Mouse (Mus musculus) embryonic facial prominence, embryonic 12.5 days (tissue): ENCODE measurements around the gene Ddx6. TPM values are rescaled to one million over a fixed set of nuclear protein-coding genes. Genes with fewer than 3 reads are reported as not detected.
"Not testable (repeated sequence)": the region's sequence is repeated elsewhere in the genome, so short reads cannot be mapped to it uniquely, and the experiment has no call there.

Experiments
- ATAC-seq: fragments of 200-750 bp; cut with Nextera tagmentation; 2 replicates; pipeline ENCODE4 v1.8.0; 2017; ENCODE audit not compliant: insufficient number of reproducible peaks, insufficient read depth, low FRiP score, low TSS enrichment
- H3K27ac ChIP-seq: fragments of 300-500 bp; sonication (generic); 2 replicates; pipeline ENCODE4 v1.5.1; 2016; ENCODE audit warnings: mild to moderate bottlenecking
- H3K27me3 ChIP-seq: fragments of 300-500 bp; sonication (generic); 2 replicates; pipeline ENCODE4 v1.6.1; 2016; ENCODE audit warnings: mild to moderate bottlenecking, moderate library complexity
- H3K36me3 ChIP-seq: fragments of 300-500 bp; sonication (generic); 2 replicates; pipeline ENCODE4 v1.6.1; 2016; ENCODE audit warnings: mild to moderate bottlenecking
- H3K4me1 ChIP-seq: fragments of 300-500 bp; sonication (generic); 2 replicates; pipeline ENCODE4 v1.6.1; 2016
- H3K4me2 ChIP-seq: fragments of 300-500 bp; sonication (generic); replicated peaks from 2 replicates; pipeline ENCODE4 v1.6.1; 2016; ENCODE audit warnings: mild to moderate bottlenecking, moderate library complexity
- H3K4me3 ChIP-seq: fragments of 300-500 bp; sonication (generic); 2 replicates; pipeline ENCODE4 v1.5.1; 2016; ENCODE audit warnings: mild to moderate bottlenecking
- H3K9ac ChIP-seq: fragments of 300-500 bp; sonication (generic); 2 replicates; pipeline ENCODE4 v1.6.1; 2016; ENCODE audit warnings: mild to moderate bottlenecking, moderate library complexity
- H3K9me3 ChIP-seq: fragments of 300-500 bp; sonication (generic); 2 replicates; pipeline ENCODE4 v1.6.1; 2016; ENCODE audit warnings: mild to moderate bottlenecking, moderate library complexity
- WGBS: fragments of 180-500 bp; shearing (Covaris S2); methylation state at CpG from one replicate; pipeline ENCODE4 v1.1.7; 2016; 5-methylcytosine and 5-hydroxymethylcytosine counted together
- polyA plus RNA-seq: library from polyadenylated mRNA; unstranded; fragments of >200 nt; fragmentation: Nextera tagmentation; extraction: Ambion mirVana; gene quantifications from 2 replicates; pipeline ENCODE4 v1.2.1, GENCODE M21; 2016

The Ddx6 gene
- polyA plus RNA-seq, 1 experiment from 2014 or later = 28.8 TPM

DNA sequence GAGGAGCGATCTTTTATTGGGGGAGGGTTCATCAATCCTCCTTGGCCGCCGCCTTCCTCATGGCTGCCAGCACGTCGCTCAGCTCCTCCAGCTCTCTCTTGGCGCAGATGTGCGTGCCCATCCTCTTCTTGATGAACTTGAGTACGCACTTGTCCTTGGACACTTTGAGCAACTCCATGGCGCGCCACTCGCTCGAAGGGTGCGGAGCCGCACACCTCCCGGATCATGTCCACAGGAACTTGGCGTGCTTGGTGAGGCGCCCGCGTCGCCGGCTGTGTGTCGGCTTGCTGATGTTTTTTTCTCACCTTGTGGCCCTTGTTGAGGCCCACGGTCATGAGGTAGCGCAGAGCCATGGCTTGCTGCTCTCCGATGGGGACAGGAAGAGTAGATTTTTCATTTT lies 5.7 kb downstream of the Ddx6 start:
- Histone ChIP-seq H3K4me3 (no peak overlapping the region), H3K36me3 (peaks cover 69% of the 10 kb centered on the region), H3K9ac (no peak overlapping the region), H3K27me3 (no peaks in the 10 kb centered on the region), H3K4me2 (no peak overlapping the region), H3K4me1 (peaks cover 12% of the 10 kb centered on the region), H3K9me3 (no peaks in the 10 kb centered on the region), H3K27ac (no peak overlapping the region)
- 98% methylated on average over 25 of the region's 25 CpGs for WGBS
- no peak for ATAC-seq

DNA sequence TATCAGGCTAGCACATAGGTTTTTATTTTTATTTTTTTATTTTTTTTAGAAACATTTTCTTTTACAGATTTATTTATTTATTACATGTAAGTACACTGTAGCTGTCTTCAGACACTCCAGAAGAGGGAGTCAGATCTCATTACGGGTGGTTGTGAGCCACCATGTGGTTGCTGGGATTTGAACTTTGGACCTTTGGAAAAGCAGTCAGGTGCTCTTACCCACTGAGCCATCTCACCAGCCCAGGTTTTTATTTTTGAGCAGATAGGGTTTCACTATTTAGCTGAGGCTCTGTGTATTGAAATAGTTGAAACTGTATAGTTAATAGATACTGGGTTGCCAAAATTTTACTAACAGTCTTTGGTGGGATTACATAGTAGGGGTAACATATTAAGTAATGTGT lies 8.4 kb downstream of the Ddx6 start:
- H3K9me3 ChIP-seq, ATAC-seq, H3K9ac ChIP-seq, H3K27ac ChIP-seq, H3K4me2 ChIP-seq, H3K27me3 ChIP-seq, H3K4me3 ChIP-seq, H3K4me1 ChIP-seq: not testable (repeated sequence)
- H3K36me3 ChIP-seq = peaks cover 86% of the 10 kb centered on the region
- WGBS = 76% methylated on average over 1 of the region's 1 CpGs

DNA sequence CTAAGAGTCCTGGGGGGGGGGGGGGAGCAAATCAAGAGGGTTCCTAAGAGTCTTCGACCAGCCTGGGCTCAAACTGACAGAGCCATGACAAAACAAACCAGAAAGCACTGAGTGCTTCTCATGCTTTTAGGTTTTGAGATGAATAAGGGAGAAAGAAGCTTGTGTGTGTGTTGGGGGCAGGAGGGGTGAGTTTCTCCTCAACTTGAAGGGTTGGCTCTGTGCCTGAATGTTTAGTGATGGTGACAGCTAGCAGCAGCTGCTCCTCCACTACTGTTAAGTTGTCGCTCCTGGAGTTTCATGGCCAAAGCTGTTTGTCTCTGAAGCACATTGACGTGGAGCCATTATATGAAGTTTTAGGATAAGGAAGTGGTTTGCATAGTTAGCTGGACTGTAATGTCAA lies 16.4 kb downstream of the Ddx6 start:
- no peak overlapping the region for H3K27ac ChIP-seq
- no peaks in the 10 kb centered on the region for H3K9me3 ChIP-seq
- no peak for ATAC-seq
- WGBS = 92% methylated on average over 3 of the region's 3 CpGs
- peaks cover 83% of the 10 kb centered on the region for H3K36me3 ChIP-seq
- no peak overlapping the region for H3K9ac ChIP-seq
- no peak overlapping the region for H3K4me2 ChIP-seq
- no peak overlapping the region for H3K4me3 ChIP-seq
- H3K4me1 ChIP-seq = no peaks in the 10 kb centered on the region
- no peaks in the 10 kb centered on the region for H3K27me3 ChIP-seq

DNA sequence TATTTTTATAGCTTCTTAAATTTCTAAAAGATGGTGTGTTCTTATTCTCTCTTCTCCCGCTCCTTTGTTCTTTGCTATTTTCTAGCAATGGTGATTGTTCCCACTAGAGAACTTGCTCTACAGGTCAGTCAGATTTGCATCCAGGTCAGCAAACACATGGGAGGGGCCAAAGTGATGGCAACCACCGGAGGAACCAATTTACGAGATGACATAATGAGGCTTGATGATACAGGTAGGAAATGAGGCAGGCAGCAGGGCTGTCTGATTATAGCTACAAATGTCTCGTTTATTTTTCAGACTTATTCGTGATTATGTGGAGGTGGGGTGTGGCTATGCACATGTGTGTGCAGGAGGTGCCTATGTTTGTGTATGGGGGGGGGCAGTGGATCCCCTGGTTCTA lies 19.7 kb downstream of the Ddx6 start:
- no peak overlapping the region for H3K9ac ChIP-seq
- H3K4me3 ChIP-seq = no peak overlapping the region
- ATAC-seq = no peak
- no peak overlapping the region for H3K4me2 ChIP-seq
- H3K27ac ChIP-seq = no peak overlapping the region
- H3K36me3 ChIP-seq = peaks cover 75% of the 10 kb centered on the region
- H3K4me1 ChIP-seq = no peaks in the 10 kb centered on the region
- WGBS = 65% methylated on average over 5 of the region's 5 CpGs
- H3K27me3 ChIP-seq = no peaks in the 10 kb centered on the region
- no peaks in the 10 kb centered on the region for H3K9me3 ChIP-seq

DNA sequence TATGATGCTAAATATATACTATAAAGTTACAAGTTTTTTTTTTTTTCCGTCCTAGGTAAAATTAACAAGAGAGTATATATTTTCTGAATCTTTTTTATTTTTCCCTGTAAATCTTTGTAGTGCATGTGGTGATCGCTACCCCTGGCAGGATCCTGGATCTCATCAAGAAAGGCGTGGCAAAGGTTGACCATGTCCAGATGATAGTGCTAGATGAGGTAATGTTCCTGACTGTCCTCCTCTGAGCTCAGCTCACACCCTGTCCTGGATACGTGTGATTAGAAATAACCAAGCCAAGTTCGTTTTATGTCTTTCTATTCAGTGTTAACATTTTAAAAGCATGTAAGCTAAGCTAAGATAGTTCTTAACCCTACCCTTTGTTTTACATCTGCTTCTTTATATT lies 21.6 kb downstream of the Ddx6 start:
- no peak for ATAC-seq
- H3K4me3 ChIP-seq = no peak overlapping the region
- no peaks in the 10 kb centered on the region for H3K9me3 ChIP-seq
- H3K9ac ChIP-seq = no peak overlapping the region
- no peaks in the 10 kb centered on the region for H3K4me1 ChIP-seq
- WGBS = 84% methylated on average over 5 of the region's 5 CpGs
- H3K27me3 ChIP-seq = no peaks in the 10 kb centered on the region
- no peak overlapping the region for H3K4me2 ChIP-seq
- H3K27ac ChIP-seq = no peak overlapping the region
- H3K36me3 ChIP-seq = peaks cover 75% of the 10 kb centered on the region

DNA sequence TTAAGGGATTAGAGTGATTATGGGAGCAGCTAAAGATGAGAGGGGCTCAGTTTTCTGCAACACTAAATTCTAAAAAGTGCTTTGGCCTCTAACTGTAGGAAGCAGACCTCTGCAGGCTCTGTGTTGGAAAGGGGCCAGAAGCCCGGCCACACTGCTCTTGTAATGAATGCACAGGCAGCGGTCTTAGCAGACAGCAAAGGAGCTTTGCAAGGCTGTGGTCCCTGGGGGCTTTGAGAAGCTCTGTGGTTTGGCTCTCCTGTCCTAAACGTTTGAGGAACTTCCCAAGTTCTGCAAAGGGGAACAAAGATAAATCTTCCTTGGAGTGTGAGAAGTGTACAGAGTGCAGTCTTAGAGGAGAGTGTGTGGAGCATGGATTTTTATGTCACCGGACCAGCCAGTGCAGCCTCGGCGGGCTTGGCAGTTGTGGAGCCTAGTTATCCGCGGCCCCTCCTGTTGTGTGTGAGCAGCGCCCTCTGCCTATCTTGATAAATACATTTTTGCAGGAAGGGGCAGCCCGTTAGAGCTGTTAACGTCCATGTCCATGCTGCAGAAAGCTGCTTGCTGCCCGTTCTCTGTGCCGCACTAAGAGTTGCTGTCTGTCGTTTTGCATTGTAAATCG lies 33.0 kb downstream of the Ddx6 start:
- peaks cover 60% of the 10 kb centered on the region for H3K36me3 ChIP-seq
- WGBS = 77% methylated on average over 15 of the region's 15 CpGs

DNA sequence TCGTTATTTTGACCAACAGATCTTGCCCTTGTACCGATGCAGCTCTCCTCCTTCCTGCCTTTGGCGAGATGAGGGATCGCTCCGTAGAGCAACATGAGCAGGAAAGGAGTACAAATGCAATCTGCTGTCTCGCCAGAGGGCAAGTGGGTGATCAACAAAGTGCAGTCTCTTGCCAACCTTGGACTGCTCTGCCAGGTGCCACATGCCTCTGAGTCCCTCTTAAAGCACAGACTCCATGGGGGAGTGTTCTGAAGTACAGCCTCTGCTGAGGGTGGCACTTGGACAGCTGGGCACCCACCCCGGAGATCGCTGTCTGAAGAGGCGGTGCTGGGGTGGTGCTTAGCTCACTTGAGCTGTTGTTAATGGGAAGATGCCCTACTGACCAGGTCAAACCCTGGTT lies 34.0 kb downstream of the Ddx6 start:
- 96% methylated on average over 9 of the region's 9 CpGs for WGBS
- not testable (repeated sequence) for H3K4me1 ChIP-seq, H3K27ac ChIP-seq, H3K4me3 ChIP-seq, H3K4me2 ChIP-seq, H3K9ac ChIP-seq, H3K27me3 ChIP-seq, ATAC-seq, H3K9me3 ChIP-seq
- H3K36me3 ChIP-seq = peaks cover 50% of the 10 kb centered on the region

More for the DNA sequence above, 33.0 kb downstream of the Ddx6 start:
- Histone ChIP-seq H3K4me2 (no peak overlapping the region), H3K27ac (no peak overlapping the region), H3K9ac (no peak overlapping the region), H3K4me1 (no peaks in the 10 kb centered on the region), H3K9me3 (no peaks in the 10 kb centered on the region), H3K4me3 (no peak overlapping the region), H3K27me3 (no peaks in the 10 kb centered on the region)
- ATAC-seq = no peak

DNA sequence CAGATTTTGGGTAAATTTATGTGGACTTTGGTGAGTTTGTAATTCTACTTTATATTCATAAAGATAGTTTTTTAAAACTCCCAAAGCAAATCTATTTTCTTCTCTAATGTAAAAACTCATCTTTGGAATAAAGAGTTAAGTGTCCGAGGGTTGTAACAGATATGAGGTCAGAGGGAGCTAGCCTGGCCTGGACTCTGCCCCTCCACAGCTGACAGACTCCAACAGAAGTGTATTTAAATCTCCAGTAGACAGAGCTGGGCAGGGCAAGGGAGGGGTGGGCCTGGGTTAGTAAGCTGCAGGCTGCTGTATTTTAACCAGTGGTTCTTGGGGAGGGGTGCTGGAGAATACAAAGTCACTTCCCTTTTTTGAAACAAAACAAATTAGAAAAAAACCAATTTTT lies 35.3 kb downstream of the Ddx6 start:
- not testable (repeated sequence) for H3K4me3 ChIP-seq, H3K9me3 ChIP-seq, H3K4me1 ChIP-seq, H3K9ac ChIP-seq, H3K27me3 ChIP-seq, H3K4me2 ChIP-seq, ATAC-seq, H3K27ac ChIP-seq
- 90% methylated on average over 1 of the region's 1 CpGs for WGBS
- H3K36me3 ChIP-seq = peaks cover 37% of the 10 kb centered on the region

DNA sequence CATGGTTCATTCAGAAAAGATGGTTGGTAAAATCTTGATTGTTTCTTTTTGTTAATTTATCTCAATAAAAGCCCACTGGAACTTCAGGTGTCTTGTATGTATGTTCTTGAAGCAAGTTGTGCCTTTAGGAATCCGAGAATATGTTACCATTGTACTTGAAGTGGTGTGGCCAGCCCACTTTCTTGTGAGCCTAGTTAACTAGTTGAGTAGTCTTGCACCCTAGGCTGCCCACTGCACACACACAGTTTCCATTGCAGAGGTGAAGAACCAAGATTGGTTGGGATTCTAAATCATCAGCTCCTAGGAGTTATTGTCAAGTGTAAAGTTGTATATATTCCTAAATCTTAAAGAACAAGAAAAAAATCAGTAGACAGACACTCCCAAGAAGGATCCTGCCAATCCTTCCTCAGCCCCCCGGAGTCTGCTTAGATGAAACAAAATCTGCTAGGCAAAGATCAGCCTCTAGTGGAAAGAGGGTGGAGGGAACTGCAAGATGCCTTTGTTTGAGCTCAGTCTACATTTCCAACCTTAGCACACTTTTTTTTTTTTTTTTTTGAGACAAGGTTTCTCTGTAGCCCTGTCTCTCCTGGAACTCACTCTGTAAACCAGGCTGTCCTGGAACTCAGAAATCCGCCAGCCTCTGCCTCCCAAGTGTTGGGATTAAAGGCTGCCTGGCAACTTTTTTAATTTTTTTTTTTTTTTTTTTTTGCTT lies 36.1 kb downstream of the Ddx6 start:
- no peak overlapping the region for H3K4me2 ChIP-seq
- H3K9me3 ChIP-seq = no peaks in the 10 kb centered on the region
- no peak overlapping the region for H3K4me3 ChIP-seq
- H3K36me3 ChIP-seq = peaks cover 30% of the 10 kb centered on the region
- no peak for ATAC-seq
- 86% methylated on average over 3 of the region's 3 CpGs for WGBS
- H3K27me3 ChIP-seq = no peaks in the 10 kb centered on the region
- no peak overlapping the region for H3K27ac ChIP-seq
- no peak overlapping the region for H3K9ac ChIP-seq
- H3K4me1 ChIP-seq = no peaks in the 10 kb centered on the region

DNA sequence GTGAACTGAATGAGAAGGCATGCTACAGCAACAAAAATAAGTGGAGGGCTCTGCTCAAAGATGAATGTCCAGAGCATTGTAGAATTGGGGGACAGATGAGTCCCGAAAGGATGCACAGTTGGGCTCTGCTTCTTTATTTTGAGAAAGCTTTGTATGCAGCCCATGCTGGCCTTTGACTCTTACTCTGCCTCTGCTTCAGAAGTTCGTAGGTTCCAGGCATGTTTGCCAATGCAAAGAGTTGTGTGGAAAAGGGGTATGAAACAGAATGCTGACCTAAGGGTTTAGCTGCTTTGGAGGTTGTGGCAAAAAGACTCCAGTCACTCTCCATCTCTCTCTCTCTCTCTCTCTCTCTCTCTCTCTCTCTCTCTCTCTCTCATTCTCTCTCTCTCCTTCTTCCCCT lies 36.9 kb downstream of the Ddx6 start:
- 98% methylated on average over 2 of the region's 2 CpGs for WGBS

DNA sequence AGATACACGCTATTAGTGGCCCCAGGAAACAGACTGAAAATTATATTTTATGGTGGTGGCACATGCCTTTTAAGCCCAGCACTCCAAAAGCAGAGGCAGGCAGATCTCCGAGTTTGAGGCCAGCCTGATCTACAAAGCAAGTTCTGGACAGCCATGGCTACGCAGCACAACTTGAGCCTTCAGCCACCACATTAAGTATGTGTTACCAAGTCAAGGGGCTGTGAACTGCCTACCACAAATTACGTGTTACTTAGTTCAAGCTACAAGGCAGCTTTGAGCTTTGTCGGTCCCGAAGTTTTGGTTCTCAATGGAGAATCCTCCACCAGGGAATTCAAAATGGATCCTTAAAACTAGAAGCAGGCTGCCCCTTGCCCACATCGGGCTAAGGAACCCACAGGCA lies 38.4 kb downstream of the Ddx6 start:
- Histone ChIP-seq H3K27ac (no peak overlapping the region), H3K27me3 (no peaks in the 10 kb centered on the region), H3K9me3 (no peaks in the 10 kb centered on the region), H3K9ac (no peak overlapping the region), H3K4me2 (no peak overlapping the region), H3K36me3 (peaks cover 7% of the 10 kb centered on the region), H3K4me1 (no peaks in the 10 kb centered on the region), H3K4me3 (no peak overlapping the region)
- WGBS = 93% methylated on average over 7 of the region's 7 CpGs
- no peak for ATAC-seq

More for the DNA sequence above, 36.9 kb downstream of the Ddx6 start:
- Histone ChIP-seq H3K27me3 (no peaks in the 10 kb centered on the region), H3K9ac (no peak overlapping the region), H3K4me1 (no peaks in the 10 kb centered on the region), H3K9me3 (no peaks in the 10 kb centered on the region), H3K4me2 (no peak overlapping the region), H3K4me3 (no peak overlapping the region), H3K27ac (no peak overlapping the region), H3K36me3 (peaks cover 22% of the 10 kb centered on the region)
- ATAC-seq = no peak

DNA sequence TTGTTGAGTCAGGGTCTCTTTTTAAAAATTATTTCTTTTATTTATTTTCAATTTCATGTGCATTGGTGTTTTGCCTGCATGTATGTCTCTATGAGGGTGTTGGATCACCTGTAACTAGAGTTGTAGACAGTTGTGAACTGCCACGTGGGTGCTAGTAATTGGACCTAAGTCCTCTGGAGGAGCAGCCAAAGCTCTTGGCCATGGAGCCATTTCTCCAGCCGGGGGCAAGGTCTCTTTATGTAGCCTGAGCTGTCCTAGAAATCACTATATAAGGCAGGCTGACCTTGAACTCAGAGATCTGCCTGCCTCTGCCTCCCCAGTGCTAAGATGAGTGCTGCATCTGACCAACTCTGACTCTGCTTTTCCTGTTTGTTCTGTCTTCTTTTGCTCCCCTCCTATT lies 39.5 kb downstream of the Ddx6 start:
- no peaks in the 10 kb centered on the region for H3K4me1 ChIP-seq
- no peaks in the 10 kb centered on the region for H3K27me3 ChIP-seq
- no peak overlapping the region for H3K9ac ChIP-seq
- no peaks in the 10 kb centered on the region for H3K9me3 ChIP-seq
- 83% methylated on average over 2 of the region's 2 CpGs for WGBS
- no peak overlapping the region for H3K4me2 ChIP-seq
- H3K4me3 ChIP-seq = no peak overlapping the region
- no peaks in the 10 kb centered on the region for H3K36me3 ChIP-seq
- H3K27ac ChIP-seq = no peak overlapping the region
- ATAC-seq = no peak
